Mouse (Mus musculus): Measurements from ENCODE around the gene Btbd11.

GRCm38 (mm10) chr10:85338733-85339132 is 47.9 kb upstream of the Btbd11 start:
- no peak for TF ChIP-seq CTCF (conservative IDR thresholded peaks at IDR 0.05 in 1 of 2, IDR thresholded peaks at IDR 0.05 in 1 of 2; ENCODE audit: low read depth in 2 of 2, low read length in 2 of 2)
- no peak for TF ChIP-seq POLR2A (IDR thresholded peaks at IDR 0.05; ENCODE audit: low read depth, low read length)
- no peak for TF ChIP-seq ZKSCAN1 (IDR thresholded peaks at IDR 0.05; ENCODE audit: borderline replicate concordance, low read depth, low read length)
- TF ChIP-seq EP300 (IDR thresholded peaks at IDR 0.05; ENCODE audit: low read length), result no peak
- no peak for TF ChIP-seq UBTF (IDR thresholded peaks at IDR 0.05; ENCODE audit: low read depth, low read length)
- TF ChIP-seq USF1 (IDR thresholded peaks at IDR 0.05; ENCODE audit: low read depth, low read length), result no peak
- no peak for TF ChIP-seq CHD2 (IDR thresholded peaks at IDR 0.05; ENCODE audit: low read length)
- TF ChIP-seq KAT2A (IDR thresholded peaks at IDR 0.05; ENCODE audit: insufficient replicate concordance, low read length), result no peak
- no peak for TF ChIP-seq ZNF384 (IDR thresholded peaks at IDR 0.05; ENCODE audit: low read depth, low read length)
- TF ChIP-seq ELF1 (IDR thresholded peaks at IDR 0.05; ENCODE audit: low read depth, low read length), result no peak

Data from CH12.LX (cell line).